Mouse (Mus musculus) frontal cortex, adult 2 months (tissue): ENCODE measurements around the gene Slc25a19. TPM values are rescaled to one million over a fixed set of nuclear protein-coding genes. Genes with fewer than 3 reads are reported as not detected.
"Not testable (repeated sequence)": the region's sequence is repeated elsewhere in the genome, so short reads cannot be mapped to it uniquely, and the experiment has no call there.

Experiments
- DNase-seq, 2 experiments: peaks; one replicate each; pipeline ENCODE4 v3.0.0; 2022; ENCODE audit warnings: low spot score in 1 of 2; ENCODE audit errors: extremely low spot score in 1 of 2
- polyA plus RNA-seq: library from polyadenylated mRNA; depleted of rRNA; stranded (reverse); fragments of >200 nt; gene quantifications from 2 replicates; pipeline ENCODE4 v1.2.3, GENCODE M21; 2012; rRNA removed

Gene Slc25a19
- 117 and 127 TPM in 2 replicates for polyA plus RNA-seq

DNA sequence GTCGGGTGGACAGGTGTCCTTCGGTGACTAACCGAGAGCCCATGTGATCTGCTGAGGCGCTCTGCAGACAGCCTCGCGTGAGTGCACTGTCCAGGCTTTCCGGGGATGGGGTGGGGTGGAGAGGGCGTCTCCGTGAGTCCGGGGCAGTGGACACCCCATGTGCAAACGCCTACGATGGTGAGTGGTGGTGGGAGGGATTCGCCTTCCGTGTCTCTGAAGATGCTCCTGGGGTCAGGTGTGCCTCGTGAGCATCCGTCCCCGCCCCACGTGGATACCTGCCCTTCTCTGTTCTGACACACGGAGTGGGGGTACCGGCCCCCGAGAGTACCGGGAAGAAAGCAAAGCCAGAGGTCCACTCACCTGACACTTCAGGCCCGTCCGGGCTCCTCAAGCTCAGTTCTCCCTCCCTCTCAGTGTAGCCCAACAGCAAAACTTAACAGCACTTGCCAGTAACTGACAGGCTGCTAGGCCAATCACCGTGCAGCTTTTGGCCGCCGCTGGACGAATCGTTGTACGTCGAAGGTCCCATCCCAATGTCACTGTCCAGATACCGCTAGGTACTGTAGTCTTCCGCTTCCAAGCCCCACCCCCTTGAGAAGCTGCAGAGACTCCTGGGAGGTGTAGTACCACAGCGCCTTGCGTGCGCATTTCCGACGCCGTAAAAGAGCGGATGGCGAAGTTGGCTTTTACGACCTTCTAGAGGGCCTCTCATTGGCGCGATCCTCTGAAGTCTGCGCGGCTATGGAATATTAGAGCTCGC, at the start of gene Slc25a19:
Gene Slc25a19 (minus strand): TSS at position 591 of the 760 bp plus-strand sequence.
- peak; percentile 99 to 100 for DNase-seq

GRCm38 (mm10) chr11:115677511-115677910, 49.4 kb upstream of the Slc25a19 start:
- DNase-seq, result no peak

DNA sequence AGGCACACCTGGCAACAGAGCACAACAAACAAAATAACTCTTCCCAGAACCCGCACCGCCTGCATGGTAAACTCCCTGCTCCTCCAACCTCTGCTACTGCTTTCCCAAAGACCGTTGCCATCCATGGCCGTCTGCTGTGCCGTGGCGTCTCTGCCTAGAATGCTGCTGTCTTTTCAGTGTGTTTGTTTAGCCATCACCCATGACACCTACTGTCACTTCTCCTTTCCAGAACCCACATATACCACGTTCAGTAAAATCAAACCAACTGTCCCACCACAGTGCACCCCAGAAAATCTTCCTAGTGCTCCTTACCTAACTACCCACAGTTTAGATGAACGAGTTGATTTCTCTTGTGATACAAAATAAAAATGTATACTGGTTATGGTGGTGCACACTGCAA, 48.6 kb upstream of the Slc25a19 start:
- DNase-seq, result no peak

GRCm38 (mm10) chr11:115674235-115674865, 46.3 kb upstream of the Slc25a19 start:
- DNase-seq, result peak; percentile 69 to 74

DNA sequence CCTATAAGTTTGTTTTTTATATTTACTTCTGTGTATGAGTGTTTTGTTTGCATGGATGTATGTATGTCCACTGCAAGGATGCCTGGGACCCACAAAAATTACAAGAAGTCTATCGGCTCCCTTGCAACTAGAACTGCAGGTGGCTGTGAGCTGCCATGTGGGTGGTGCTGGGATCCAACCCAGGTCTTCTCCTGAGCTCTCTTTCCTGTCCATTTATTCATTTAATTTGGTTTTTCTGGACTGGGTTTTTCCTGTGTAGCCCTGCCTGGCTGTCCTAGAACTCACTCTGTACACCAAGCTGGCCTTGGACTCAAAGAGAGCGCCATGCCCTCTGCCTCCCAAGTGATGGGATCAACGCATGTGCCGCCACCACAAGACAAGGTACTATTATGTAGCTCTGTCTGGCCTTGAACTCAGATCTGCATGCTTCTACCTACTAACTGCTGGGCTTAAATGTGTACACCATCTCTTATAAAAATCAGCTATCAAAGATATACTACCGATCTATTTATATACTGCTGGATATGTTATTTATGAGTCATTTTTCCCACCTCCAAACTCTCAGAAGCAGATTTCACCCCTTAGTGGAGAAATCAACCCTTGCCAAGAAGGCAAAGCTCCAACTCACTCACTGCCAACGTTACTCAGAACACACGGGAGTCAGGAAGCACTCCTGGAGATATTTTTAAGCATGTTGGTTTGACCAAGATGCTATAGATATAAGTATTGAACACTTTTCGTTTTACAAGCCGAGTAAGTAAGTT, 45.6 kb upstream of the Slc25a19 start:
- peak; percentile 62 to 84 for DNase-seq

- DNase-seq, result no peak
Observed at GRCm38 (mm10) chr11:115672226-115672987, 44.3 kb upstream of the Slc25a19 start.

- peak; percentile 52 to 64 for DNase-seq
Observed at GRCm38 (mm10) chr11:115670451-115671050, 42.5 kb upstream of the Slc25a19 start.

DNA sequence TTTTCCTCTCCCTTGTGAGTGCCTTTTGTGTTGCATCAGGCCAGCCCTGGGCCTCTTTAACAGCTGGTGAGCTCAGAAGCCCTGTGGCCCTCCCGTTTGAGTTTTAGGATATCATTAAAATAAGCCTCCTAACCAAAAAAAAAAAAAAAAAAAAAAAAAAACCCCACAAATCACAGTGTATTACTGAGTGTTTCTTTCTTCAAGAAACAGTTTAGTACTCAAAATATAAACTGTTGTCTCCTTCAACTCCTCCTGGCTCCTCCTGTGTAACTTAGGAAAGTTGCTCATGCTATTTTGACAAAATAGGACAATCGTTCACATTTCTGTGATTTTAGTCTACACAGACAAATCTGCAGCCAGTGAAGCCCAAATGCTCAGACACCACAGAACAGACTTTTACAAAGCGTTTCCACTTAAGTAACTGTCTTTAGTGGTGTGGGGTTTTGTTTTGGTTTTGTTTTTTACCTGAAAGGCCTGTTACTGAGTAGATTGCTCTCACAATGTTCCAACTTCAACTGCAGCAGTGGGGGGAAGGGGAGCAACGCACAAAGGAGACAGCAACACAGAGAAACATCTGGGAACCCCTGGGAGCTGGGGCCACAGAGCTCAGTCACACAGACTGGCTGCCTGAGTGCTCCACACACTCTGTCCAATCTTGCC, 35.7 kb upstream of the Slc25a19 start:
- no peak for DNase-seq

DNA sequence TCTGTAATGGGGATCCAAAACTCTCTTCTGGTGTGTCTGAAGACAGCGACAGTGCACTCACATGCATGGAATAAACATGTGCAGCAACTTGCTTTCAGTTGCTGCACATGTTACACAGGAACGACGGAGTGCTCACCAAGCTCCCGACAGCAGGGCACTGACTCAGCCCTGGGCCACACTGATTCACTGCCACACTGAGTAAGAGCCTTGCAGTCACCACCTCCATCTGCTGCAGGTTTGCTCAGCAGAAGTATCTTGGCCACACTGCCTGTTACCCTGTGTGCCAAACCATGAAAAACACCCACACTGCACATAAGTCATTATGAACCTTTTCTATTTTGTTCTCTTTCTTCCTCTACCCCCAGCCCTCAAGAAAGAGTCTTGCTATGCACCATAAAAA, 32.3 kb upstream of the Slc25a19 start:
- peak; percentile 66 to 71 for DNase-seq

DNA sequence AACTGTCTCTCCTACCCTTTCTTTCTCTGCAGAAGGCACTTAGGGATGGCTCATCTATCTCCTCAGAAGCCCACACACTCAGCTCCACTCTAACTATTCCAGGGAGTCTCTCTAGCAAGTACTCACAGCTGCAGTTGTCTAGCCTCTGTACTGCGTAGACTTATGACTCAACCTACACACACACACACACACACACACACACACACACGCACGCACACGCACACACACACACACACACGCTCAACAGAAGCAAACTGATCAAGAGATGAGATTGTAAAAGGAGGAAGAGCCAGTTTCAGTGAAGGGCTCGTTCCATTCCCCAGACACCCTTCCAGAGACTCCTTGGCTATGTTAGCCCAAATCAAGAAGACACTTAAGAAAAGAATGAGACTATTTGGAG, 30.4 kb upstream of the Slc25a19 start:
- DNase-seq, result peak in 1 of 2 experiments; percentile 60

- DNase-seq, result no peak
Observed at GRCm38 (mm10) chr11:115654128-115654527, 26.0 kb upstream of the Slc25a19 start.

DNA sequence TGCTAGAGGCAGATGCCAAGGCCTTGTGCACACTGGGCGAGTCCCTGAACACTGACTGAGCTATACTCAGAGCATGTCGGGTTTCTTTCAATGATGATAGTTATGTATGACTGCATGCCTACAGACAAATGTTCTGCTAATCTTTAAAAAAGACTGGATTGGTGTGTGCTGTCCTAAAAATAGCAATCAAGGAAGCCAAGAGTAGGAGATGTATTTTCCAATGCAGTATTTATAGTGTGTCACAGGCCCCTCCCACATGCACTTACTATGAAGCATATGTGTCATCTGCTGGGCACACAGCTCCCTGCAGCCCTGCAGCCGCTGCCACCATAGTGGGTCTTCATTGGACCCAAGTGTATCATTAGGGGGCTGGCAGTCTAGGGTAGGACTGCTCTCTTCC, 25.1 kb upstream of the Slc25a19 start:
- peak in 1 of 2 experiments; percentile 57 for DNase-seq

- DNase-seq, result no peak
Observed at GRCm38 (mm10) chr11:115651680-115652079, 23.6 kb upstream of the Slc25a19 start.

GRCm38 (mm10) chr11:115649706-115650105, 21.6 kb upstream of the Slc25a19 start:
- peak in 1 of 2 experiments; percentile 55 for DNase-seq

DNA sequence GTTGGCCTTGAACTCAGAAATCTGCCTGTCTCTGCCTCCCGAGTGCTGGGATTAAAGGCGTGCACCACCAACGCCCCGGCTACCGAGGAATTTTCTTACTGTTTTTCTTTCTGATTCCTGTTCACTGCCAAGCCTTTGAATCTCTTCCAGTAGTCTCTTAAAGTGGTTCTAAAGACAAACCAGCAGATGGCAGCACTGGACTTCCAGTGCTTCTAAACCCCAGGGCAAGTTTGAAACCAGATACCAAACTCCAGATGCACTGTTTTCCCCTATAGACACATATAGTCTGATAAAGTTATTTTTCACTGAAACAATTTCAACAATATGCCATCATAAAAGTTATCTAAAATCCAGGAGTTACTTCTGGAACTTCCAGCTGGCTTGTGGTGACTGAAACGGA, 19.4 kb upstream of the Slc25a19 start:
- peak in 1 of 2 experiments; percentile 79 for DNase-seq

GRCm38 (mm10) chr11:115646439-115646838, 18.3 kb upstream of the Slc25a19 start:
- no peak for DNase-seq

- DNase-seq, result not testable (repeated sequence)
Observed at GRCm38 (mm10) chr11:115645498-115645897, 17.4 kb upstream of the Slc25a19 start.

DNA sequence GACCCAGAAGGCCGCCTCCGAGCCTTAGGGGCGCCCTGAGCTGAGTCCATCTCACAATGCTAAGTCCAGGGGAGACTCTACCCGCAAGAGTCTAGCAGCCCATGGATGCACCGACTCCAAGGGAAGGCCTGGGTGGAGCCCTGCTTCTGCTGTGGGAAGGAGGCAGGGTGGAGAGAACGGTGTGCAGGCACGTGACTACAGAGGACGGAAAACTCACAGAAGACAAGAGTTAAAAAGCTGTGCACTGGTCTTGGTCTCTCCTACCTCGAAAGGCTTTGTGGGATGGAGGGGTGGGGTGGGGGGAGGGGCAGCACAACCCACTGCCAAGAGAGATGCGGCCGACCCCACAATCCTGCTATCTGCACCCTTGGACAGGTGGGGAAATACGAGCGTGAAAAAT, 16.2 kb upstream of the Slc25a19 start:
- no peak for DNase-seq

DNA sequence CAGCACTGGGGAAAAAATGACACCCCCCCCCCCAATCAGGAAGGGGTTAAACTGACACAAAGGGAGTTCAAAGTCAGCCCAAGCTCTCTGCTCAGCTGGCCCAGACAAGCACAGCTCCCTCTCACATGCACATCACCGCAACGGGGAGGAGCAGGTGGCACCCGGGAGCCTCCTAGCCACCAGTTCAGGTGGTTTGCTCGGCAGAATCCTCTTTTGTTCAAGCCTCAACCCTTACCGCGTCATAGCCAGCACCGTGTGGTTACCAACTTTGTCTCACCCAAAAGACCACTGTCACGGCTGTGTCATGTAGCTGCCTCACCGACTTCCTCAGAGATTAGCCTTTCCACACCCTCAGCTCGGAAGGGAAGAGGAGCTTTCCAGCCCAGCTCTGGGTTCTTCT, 15.2 kb upstream of the Slc25a19 start:
- DNase-seq, result no peak

- DNase-seq, result no peak
Observed at GRCm38 (mm10) chr11:115642705-115643104, 14.6 kb upstream of the Slc25a19 start.
